Comparison of ENCODE assay signal across 8 mouse cellular contexts in the genomic region with DNA sequence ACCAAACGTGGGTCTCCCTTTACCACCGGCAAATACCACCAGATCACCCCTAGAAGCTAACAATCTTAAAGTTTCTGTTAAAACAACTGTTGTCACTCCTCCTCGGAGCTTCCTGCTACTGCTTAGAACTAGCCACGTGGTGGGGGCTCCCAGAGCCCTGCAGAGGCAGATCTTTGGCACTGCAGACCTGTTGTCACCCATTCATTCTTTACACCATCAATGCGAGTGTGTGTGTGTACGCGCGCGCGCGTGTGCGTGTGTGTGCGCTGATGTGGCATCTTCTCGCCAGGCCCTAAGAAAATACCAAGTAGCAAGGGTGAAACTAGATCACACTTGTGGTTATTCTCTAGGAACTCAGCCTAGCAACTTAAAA. TPM values are rescaled to one million over a fixed set of nuclear protein-coding genes. Genes with fewer than 3 reads are reported as not detected.
A peak's percentile ranks its signal among the peaks of the same experiment; 100 is the strongest.
DNase-seq lines count a peak whose midpoint lies in the region; ATAC-seq and TF ChIP-seq lines count a peak whose summit lies in the region.

No protein-coding gene starts in this region.

- no peaks in the 10 kb centered on the region for H3K9me3 ChIP-seq in MEL (replicated peaks; ENCODE audit: insufficient read depth, low read length)
- H3K9me3 ChIP-seq in embryonic facial prominence, embryonic 10.5 days, result no peaks in the 10 kb centered on the region
- no peaks in the 10 kb centered on the region for H3K9me3 ChIP-seq in hindbrain, embryonic 10.5 days
- H3K9me3 ChIP-seq in liver, embryonic 14.5 days (ENCODE audit: control insufficient read depth, low read length), result no peaks in the 10 kb centered on the region
- H3K9me3 ChIP-seq in neural tube, embryonic 12.5 days, result no peaks in the 10 kb centered on the region

- H3K4me2 ChIP-seq in liver, embryonic 14.5 days (ENCODE audit: low read depth), result peak overlapping the region; percentile 97
- H3K4me2 ChIP-seq in neural tube, embryonic 12.5 days (replicated peaks), result peak overlapping the region; percentile 90

- DNase-seq in layer of hippocampus, adult 2 months (ENCODE audit: low spot score in 2 of 2), result peak in 1 of 2 experiments; percentile 12
- DNase-seq in layer of hippocampus, adult 9-11 months, result no peak
- DNase-seq in MEL (ENCODE audit: low read depth, low spot score), result peak; percentile 89
- DNase-seq in embryonic facial prominence, embryonic 10.5 days (ENCODE audit: low spot score), result peak; percentile 73
- DNase-seq in hindbrain, embryonic 10.5 days (ENCODE audit: low spot score), result peak; percentile 55
- peak in 1 of 3 experiments; percentile 44 for DNase-seq in liver, embryonic 14.5 days (ENCODE audit: low read depth in 3 of 3, low spot score in 3 of 3)
- DNase-seq in ovary, postnatal 36 days (ENCODE audit: low spot score), result no peak

- TF ChIP-seq RAD21 in MEL (IDR thresholded peaks at IDR 0.05; ENCODE audit: low read depth, low read length), result no peak

- peaks cover 0 to 33% of the 10 kb centered on the region in 2 experiments; a peak in 2 of 4 replicates for H3K36me3 ChIP-seq in MEL (ENCODE audit: control insufficient read depth in 1 of 2, insufficient read depth in 2 of 2, low read length in 2 of 2)
- peaks cover 18% of the 10 kb centered on the region for H3K36me3 ChIP-seq in embryonic facial prominence, embryonic 10.5 days (replicated peaks)
- no peaks in the 10 kb centered on the region for H3K36me3 ChIP-seq in hindbrain, embryonic 10.5 days
- no peaks in the 10 kb centered on the region; the same call in none of the 2 replicates for H3K36me3 ChIP-seq in liver, embryonic 14.5 days (replicated peaks; ENCODE audit: control insufficient read depth, insufficient read depth, low read depth)
- no peaks in the 10 kb centered on the region for H3K36me3 ChIP-seq in neural tube, embryonic 12.5 days

- H3K9ac ChIP-seq in MEL (ENCODE audit: control insufficient read depth, low read depth, low read length, poor library complexity, severe bottlenecking), result peak overlapping the region; percentile 91
- H3K9ac ChIP-seq in liver, embryonic 14.5 days (replicated peaks), result peak overlapping the region; percentile 99
- H3K9ac ChIP-seq in neural tube, embryonic 12.5 days, result peak overlapping the region; percentile 99

- peak in 1 of 2 experiments; percentile 64; a peak in 2 of 4 replicates for TF ChIP-seq POLR2A in MEL (IDR thresholded peaks at IDR 0.05; ENCODE audit: control insufficient read depth in 1 of 2, insufficient read depth in 1 of 2, low read depth in 1 of 2, low read length in 2 of 2, poor library complexity in 1 of 2)

- H3K27ac ChIP-seq in layer of hippocampus, adult 2 months, result peak overlapping the region; percentile 90
- H3K27ac ChIP-seq in MEL (ENCODE audit: control insufficient read depth, low read depth, low read length), result peak overlapping the region; percentile 84
- peak overlapping the region; percentile 98 for H3K27ac ChIP-seq in embryonic facial prominence, embryonic 10.5 days (replicated peaks)
- H3K27ac ChIP-seq in hindbrain, embryonic 10.5 days, result peak overlapping the region; percentile 98
- H3K27ac ChIP-seq in liver, embryonic 14.5 days, result peak overlapping the region; percentile 90
- H3K27ac ChIP-seq in neural tube, embryonic 12.5 days, result no peak overlapping the region

- peak overlapping the region; percentile 80 for H3K4me3 ChIP-seq in layer of hippocampus, adult 2 months
- H3K4me3 ChIP-seq in MEL (ENCODE audit: control insufficient read depth in 1 of 2, insufficient read depth in 1 of 2, low read depth in 2 of 2, low read length in 2 of 2), result peak overlapping the region; percentile 86 to 92
- H3K4me3 ChIP-seq in embryonic facial prominence, embryonic 10.5 days, result peak overlapping the region; percentile 87
- peak overlapping the region; percentile 83 for H3K4me3 ChIP-seq in hindbrain, embryonic 10.5 days
- peak overlapping the region; percentile 84 to 93 for H3K4me3 ChIP-seq in liver, embryonic 14.5 days (ENCODE audit: insufficient read depth in 1 of 2, low read depth in 2 of 2, low read length in 2 of 2)
- H3K4me3 ChIP-seq in neural tube, embryonic 12.5 days, result peak overlapping the region; percentile 96

- TF ChIP-seq EP300 in MEL (IDR thresholded peaks at IDR 0.05; ENCODE audit: low read depth in 1 of 2, low read length in 2 of 2), result no peak
- TF ChIP-seq EP300 in liver, embryonic 14.5 days (IDR thresholded peaks at IDR 0.05; ENCODE audit: low read depth), result no peak

- TF ChIP-seq CTCF in layer of hippocampus, adult 2 months (conservative IDR thresholded peaks at IDR 0.05), result no peak
- TF ChIP-seq CTCF in MEL (IDR thresholded peaks at IDR 0.05 in 2 of 3, conservative IDR thresholded peaks at IDR 0.05 in 1 of 3; ENCODE audit: control insufficient read depth in 1 of 3, insufficient read depth in 1 of 3, low read depth in 2 of 3, low read length in 3 of 3, poor library complexity in 1 of 3, severe bottlenecking in 1 of 3), result no peak
- TF ChIP-seq CTCF in liver, embryonic 14.5 days (IDR thresholded peaks at IDR 0.05; ENCODE audit: low read depth), result no peak

- peaks cover 8 to 11% of the 10 kb centered on the region in 2 experiments for H3K4me1 ChIP-seq in MEL (ENCODE audit: control insufficient read depth in 1 of 2, insufficient read depth in 2 of 2, low read length in 2 of 2)
- H3K4me1 ChIP-seq in embryonic facial prominence, embryonic 10.5 days, result peaks cover 35% of the 10 kb centered on the region
- peaks cover 32% of the 10 kb centered on the region for H3K4me1 ChIP-seq in hindbrain, embryonic 10.5 days (replicated peaks)
- H3K4me1 ChIP-seq in liver, embryonic 14.5 days (replicated peaks; ENCODE audit: control insufficient read depth in 2 of 2, insufficient read depth in 2 of 2, low read length in 1 of 2), result peaks cover 20 to 21% of the 10 kb centered on the region in 2 experiments
- peaks cover 21% of the 10 kb centered on the region for H3K4me1 ChIP-seq in neural tube, embryonic 12.5 days

- no peaks in the 10 kb centered on the region for H3K27me3 ChIP-seq in MEL (ENCODE audit: control insufficient read depth in 1 of 2, insufficient read depth in 2 of 2, low read length in 2 of 2)
- no peaks in the 10 kb centered on the region for H3K27me3 ChIP-seq in embryonic facial prominence, embryonic 10.5 days (replicated peaks; ENCODE audit: low read depth, poor library complexity, severe bottlenecking)
- H3K27me3 ChIP-seq in hindbrain, embryonic 10.5 days (ENCODE audit: insufficient read depth, poor library complexity, severe bottlenecking), result no peaks in the 10 kb centered on the region
- no peaks in the 10 kb centered on the region for H3K27me3 ChIP-seq in liver, embryonic 14.5 days (ENCODE audit: control insufficient read depth, insufficient read depth, low read length)
- H3K27me3 ChIP-seq in neural tube, embryonic 12.5 days (replicated peaks), result no peaks in the 10 kb centered on the region

- peak; percentile 13; the same call in 1 of the 2 replicates for ATAC-seq in liver, embryonic 14.5 days (ENCODE audit: insufficient read depth)
- ATAC-seq in neural tube, embryonic 12.5 days (ENCODE audit: low FRiP score, low read depth), result peak; percentile 61

- WGBS in embryonic facial prominence, embryonic 10.5 days, result 2% methylated on average over 14 of the region's 14 CpGs
- 3% methylated on average over 14 of the region's 14 CpGs for WGBS in hindbrain, embryonic 10.5 days
- WGBS in liver, embryonic 14.5 days (ENCODE audit: insufficient replicate concordance), result under 1% methylated on average over 14 of the region's 14 CpGs
- under 1% methylated on average over 14 of the region's 14 CpGs for WGBS in neural tube, embryonic 12.5 days

- H3K79me2 ChIP-seq in MEL (ENCODE audit: control insufficient read depth, insufficient read depth, low read length, poor library complexity), result peaks cover 53% of the 10 kb centered on the region

TF ChIP-seq in MEL, 35 proteins besides CTCF, POLR2A, EP300 and RAD21:
- TF ChIP-seq MAX (IDR thresholded peaks at IDR 0.05; ENCODE audit: low read length) (peak; percentile 95), RCOR1 (IDR thresholded peaks at IDR 0.05; ENCODE audit: low read depth, low read length) (no peak), TBP (IDR thresholded peaks at IDR 0.05; ENCODE audit: low read depth, low read length) (peak; percentile 76), SMC3 (IDR thresholded peaks at IDR 0.05; ENCODE audit: low read depth, low read length) (no peak), ETS1 (IDR thresholded peaks at IDR 0.05; ENCODE audit: low read depth, low read length) (no peak), ZC3H11A (IDR thresholded peaks at IDR 0.05; ENCODE audit: low read depth, low read length) (no peak), SIN3A (IDR thresholded peaks at IDR 0.05; ENCODE audit: low read length) (peak; percentile 90), UBTF (IDR thresholded peaks at IDR 0.05; ENCODE audit: borderline replicate concordance, insufficient read depth, low read depth, low read length) (no peak; the same call in 1 of the 2 replicates), NRF1 (IDR thresholded peaks at IDR 0.05; ENCODE audit: insufficient read depth, low read depth, low read length, poor library complexity, severe bottlenecking) (peak; percentile 41; the same call in 1 of the 2 replicates), ZKSCAN1 (IDR thresholded peaks at IDR 0.05; ENCODE audit: low read depth, low read length) (no peak), MYC (IDR thresholded peaks at IDR 0.05; ENCODE audit: low read depth, low read length) (peak; percentile 97), MXI1 (IDR thresholded peaks at IDR 0.05; ENCODE audit: low read depth, low read length) (peak; percentile 99), USF1 (IDR thresholded peaks at IDR 0.05; ENCODE audit: low read depth, low read length) (peak; percentile 82)

RNA-seq across cellular contexts. Expression of gene Dcun1d1, which starts 3.9 kb away (rescaled TPM):
- total RNA-seq in layer of hippocampus, adult 2 months (2021), result 10 to 100 TPM; 69.6 to 81.1 TPM
- 35.1 and 37.7 TPM in 2 replicates for total RNA-seq in MEL (2012; rRNA removed)
- polyA plus RNA-seq in MEL (2012; ENCODE audit: insufficient read depth in 1 of 2, insufficient read length in 2 of 2, low read depth in 1 of 2, low replicate concordance in 2 of 2, missing spikeins in 1 of 2), result 10 to 100 TPM; 20.8 to 32.7 TPM
- 104 and 106 TPM in 2 replicates for polyA plus RNA-seq in embryonic facial prominence, embryonic 10.5 days (2016; fragmentation: Nextera tagmentation; extraction: Ambion mirVana)
- 86.5 and 102 TPM in 2 replicates for polyA plus RNA-seq in hindbrain, embryonic 10.5 days (2016; fragmentation: Nextera tagmentation; extraction: Ambion mirVana)
- polyA plus RNA-seq in liver, embryonic 14.5 days (2012; rRNA removed), result 13.4 and 31.3 TPM in 2 replicates
- 78.6 and 84.8 TPM in 2 replicates for polyA plus RNA-seq in liver, embryonic 14.5 days (2014; fragmentation: Nextera tagmentation; extraction: Ambion mirVana)
- polyA plus RNA-seq in neural tube, embryonic 12.5 days (2016; fragmentation: Nextera tagmentation; extraction: Ambion mirVana), result 97.1 and 98.6 TPM in 2 replicates

Comparison
In these comparisons a context has a peak if more than half of its experiments do, and no peak if none do; other contexts are left out.
1. DNase-seq: peak in MEL (single experiment), embryonic facial prominence, embryonic 10.5 days (single experiment) and hindbrain, embryonic 10.5 days (single experiment); none in layer of hippocampus, adult 9-11 months (single experiment) and ovary, postnatal 36 days (single experiment).
2. Peak in every context shown above with its lines, with median percentiles within 50 percentile points of each other: H3K4me3 ChIP-seq and H3K9ac ChIP-seq.